Mouse (Mus musculus): ENCODE data around the gene Pih1d2. TPM values are rescaled to one million over a fixed set of nuclear protein-coding genes. Genes with fewer than 3 reads are reported as not detected.

The Pih1d2 gene
- 2.1 and 2.5 TPM in 2 replicates for polyA plus RNA-seq (2012; rRNA removed)

DNA sequence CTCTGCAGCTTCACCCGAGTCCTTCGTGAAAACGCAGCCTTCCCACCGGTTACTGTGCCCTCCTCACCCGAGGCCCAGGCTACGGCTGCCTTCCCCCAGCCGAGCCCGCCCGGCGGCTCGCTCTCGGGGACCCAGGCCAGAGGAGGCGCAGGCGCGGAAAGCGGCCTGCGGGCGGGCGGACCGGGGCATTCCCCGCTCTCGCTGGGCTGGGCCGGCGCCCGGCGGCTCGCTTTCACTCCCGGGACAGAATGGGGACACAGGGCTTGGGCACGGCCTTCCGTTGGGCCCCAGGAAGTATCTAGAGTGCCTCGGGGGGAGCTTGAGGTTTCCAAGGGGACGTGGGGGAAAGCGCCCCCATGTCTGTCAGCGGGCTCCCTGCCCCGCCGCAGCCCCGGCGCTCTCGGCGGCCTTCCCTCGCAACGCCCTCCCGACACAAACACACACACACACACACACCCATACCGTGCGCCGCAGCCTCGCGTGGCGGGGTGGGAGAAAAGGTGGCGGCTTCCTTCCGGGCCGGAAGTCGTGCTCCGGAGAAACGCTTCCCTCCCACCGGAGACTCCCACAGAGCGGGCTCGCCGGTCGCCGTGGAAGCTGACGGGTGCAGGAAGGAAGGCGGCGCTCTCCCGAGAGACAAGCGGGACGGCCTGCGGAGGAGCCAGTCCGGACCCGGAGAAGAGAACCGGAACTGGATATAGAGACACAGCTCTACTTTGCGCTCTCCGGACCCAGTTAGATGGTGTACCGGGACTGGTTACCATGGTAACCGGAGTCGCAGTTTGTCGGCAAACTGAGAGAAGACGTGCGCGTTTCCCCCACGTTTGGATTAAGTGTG is at the start of gene Pih1d2, which contains the start of gene Nkapd1:
Gene Pih1d2, plus strand, starts transcription at position 556 of the 838 bp plus-strand sequence.
Gene Nkapd1, minus strand, starts transcription at position 699 of the 838 bp plus-strand sequence.
- peak; percentile 83 for DNase-seq (ENCODE audit: low spot score)

DNA sequence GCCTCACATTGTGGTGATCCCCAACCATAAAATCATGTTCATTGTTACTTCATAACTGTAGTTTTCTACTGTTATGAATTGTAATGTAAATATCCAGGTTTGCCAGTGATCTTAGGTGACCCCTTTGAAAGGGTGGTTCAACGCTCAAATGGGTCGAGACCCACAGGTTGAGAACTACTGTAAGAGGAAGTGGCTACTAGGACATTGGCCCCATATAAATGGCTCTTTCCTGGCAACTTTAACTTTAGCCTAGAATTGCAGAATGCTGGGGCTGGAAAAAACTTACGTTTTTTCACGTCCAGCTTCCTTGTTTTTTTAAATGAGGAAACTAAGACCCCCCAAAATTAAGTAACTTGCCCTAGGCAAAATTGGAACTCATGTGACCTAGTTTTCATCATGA is 49.7 kb upstream of the Pih1d2 start:
- no peak for DNase-seq (ENCODE audit: low spot score)

DNA sequence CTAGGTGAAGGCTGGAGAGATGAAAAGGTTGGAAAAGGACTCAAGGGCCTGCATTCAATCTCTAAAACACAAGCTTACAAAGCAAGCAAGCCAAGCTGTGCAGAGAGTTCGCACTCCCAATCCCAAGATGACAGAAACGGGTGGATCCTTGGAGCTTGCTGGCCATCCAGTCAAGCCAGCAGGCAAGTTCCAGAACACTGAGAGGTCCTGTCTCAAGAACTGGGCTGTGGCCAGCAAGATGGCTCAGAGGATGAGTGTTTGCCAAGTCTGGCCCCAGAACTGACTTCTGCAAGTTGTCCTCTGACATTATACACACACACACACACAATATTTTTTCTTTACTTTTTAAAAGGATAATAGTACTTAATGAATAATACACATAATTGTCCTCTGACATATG is 49.2 kb upstream of the Pih1d2 start:
- no peak for DNase-seq (ENCODE audit: low spot score)

DNA sequence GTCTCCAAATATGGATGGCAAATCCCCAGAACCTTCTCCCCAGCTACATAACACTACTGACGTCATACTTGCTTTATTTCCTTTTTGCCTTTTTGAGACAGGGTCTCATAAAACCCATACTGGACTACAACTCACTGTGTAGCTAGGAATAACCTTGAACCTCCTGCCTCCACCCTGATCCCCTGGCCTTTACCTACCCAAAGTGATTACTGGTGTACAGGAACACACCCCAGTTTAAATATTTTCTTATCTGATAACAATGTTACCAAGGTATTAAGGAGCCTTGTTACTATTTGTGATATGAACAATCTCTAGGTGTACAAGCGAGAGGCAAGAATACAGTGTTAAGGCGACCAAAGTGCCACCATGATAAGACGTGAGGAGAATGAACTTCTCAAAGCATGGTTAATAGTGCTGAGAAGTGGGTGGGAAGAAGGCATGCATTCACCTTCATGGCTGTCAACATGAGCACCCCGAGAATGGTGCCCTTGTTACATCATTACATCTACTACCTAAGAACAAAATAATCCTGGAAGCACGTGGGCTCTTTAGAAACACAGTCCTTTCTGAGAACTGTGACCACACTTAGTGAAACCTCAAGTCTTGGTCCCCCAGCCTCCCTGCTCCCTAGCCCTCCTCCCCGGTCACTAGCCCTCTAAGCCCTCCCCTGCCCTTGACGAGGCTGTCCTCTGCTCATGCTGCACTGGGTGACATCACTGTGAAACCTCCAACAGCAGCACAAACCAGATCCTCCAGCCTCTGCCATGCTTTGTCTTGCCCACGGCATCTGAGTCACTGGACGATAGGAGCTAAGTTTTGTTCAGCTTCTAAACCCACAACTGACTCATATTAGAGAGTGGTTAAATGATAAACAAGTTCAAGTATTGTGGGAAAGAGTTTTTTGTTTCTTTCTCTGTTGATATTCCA is 47.3 kb upstream of the Pih1d2 start:
- no peak for DNase-seq (ENCODE audit: low spot score)

DNA sequence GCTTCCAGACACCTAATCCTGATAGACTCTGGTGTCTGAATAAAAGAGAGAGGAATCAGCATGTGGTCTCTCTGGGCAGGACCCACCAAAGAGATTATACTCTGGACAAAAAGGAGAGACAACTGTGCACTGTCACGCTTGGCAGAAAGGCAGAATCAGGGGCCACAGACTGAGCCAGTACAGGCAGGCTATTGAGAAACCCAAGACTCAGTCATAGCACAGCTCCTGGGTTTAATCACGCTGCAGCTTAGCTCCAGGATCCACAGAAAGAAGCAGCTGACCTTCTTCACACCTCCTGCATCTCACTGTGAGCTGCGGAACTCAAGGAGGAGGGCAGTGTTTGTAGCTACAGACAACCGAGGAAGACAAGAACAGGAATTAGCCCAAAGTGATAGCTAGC is 36.8 kb upstream of the Pih1d2 start:
- DNase-seq (ENCODE audit: low spot score), result no peak

DNA sequence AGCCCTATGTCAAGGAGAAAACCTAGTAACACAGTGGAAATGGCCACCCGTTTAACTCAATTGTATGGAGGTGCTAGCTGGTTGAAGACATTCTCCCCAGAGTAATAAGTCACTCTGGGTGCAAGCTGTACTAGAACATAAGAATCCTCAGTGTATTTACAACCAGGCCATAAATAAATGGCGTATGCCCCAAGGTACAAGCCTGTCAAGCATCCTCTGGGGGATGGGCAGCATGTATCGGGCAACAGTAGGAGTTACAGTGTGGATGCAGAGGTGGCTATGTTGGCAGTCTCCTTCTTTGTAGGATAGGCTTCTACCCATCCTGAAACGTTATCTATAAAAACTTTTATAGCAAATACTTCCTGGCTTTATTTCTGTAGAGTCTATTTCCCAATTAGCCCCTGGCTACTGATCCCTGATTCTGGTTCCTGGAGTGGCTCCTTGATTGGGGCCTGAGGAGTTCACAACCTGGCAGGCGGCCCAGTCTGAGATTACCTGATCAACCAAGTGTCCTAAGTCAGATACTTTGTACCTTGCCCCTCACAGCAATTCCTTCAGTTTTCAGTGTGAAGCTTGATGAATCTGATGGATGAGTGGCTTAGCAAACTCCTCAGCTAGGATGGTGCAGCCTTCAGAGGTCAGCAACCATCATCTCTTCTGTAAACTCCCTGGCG is 31.8 kb upstream of the Pih1d2 start:
- DNase-seq (ENCODE audit: low spot score), result no peak

DNA sequence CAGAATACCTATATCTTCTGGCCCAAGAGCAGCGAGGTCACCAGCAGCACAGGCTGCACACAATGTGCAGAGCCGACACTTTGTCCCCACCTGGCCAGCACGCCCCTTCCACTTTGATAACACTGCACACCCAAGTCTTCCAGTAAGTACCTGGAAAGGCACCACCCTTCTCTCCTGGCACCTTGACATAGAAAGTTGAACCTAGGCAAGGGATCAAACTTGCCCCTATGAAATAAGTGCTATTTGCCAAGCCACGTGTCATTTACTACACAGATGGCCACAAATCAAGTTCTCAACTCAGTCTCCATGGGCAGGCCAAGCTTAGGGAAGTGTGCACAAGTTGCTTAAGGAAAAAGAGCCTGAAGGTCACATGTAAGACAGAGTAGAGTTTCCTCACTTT is 30.2 kb upstream of the Pih1d2 start:
- no peak for DNase-seq (ENCODE audit: low spot score)

DNA sequence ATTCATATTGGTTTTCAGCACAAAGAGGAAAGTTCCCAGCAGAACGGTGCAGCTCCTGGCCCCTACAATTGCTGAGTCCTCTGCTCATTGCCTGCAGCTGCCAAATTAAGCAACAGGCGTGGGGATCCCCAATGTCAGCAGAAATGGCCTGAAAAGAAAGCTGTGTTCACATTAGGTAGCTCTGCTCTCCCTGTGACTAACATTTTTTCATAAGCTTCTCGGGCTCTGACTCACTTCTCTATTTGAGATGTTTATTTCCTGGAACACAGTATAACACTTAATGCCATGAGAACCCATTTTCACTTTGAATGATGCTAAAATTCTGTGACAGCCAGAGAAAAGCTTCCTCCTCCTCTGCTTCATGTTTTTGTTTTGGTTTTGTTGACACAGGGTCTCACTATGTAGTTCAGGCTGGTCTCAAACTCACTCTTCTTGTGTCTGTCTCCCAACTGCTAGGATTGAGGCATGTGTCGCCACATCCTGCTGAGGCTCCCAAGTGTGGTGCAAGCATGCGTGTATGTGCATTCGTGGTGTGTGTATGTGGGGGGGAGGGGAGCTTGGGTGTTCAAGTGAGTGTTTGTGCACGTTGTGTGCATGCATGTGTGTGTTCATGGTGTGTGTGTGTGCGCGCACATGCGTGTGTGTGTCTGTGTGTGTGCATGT is 26.1 kb upstream of the Pih1d2 start:
- DNase-seq (ENCODE audit: low spot score), result no peak

DNA sequence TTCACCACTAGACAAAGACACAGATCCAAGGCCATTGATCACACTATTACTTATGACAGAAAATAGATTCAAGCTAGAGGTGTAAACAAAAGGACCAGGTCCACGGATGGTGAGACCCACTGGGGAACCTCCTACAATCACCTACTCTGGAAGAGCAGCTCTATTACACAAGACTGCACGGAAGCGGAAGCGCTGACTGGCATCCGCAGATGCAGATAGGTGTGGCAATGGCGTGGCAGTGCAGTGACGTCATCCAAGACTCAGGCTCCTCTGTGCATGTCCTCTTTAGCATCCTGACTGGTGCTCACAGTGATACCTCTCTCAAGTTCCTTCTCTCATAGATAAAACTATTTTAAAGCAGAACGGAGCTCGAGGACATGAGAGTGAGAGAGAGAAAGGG is 24.2 kb upstream of the Pih1d2 start:
- DNase-seq (ENCODE audit: low spot score), result no peak

DNA sequence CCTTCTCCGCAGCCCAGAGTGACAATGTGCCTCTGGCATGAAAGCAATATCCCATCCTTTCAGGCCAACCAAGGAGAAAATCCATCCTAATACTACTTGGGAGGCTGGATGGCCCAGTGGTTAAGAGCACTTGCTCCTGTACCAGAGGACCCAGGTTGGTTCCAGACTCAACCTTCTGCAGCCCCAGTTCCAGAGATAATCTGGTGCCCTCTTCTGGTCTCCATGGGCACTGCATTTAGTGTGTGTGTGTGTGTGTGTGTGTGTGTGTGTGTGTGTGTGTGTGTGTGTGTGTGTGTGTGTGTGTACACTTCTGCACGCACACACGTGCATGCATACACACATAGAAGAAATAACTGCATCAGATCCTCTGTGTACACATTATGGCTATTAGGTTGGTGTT is 23.6 kb upstream of the Pih1d2 start:
- DNase-seq (ENCODE audit: low spot score), result no peak

DNA sequence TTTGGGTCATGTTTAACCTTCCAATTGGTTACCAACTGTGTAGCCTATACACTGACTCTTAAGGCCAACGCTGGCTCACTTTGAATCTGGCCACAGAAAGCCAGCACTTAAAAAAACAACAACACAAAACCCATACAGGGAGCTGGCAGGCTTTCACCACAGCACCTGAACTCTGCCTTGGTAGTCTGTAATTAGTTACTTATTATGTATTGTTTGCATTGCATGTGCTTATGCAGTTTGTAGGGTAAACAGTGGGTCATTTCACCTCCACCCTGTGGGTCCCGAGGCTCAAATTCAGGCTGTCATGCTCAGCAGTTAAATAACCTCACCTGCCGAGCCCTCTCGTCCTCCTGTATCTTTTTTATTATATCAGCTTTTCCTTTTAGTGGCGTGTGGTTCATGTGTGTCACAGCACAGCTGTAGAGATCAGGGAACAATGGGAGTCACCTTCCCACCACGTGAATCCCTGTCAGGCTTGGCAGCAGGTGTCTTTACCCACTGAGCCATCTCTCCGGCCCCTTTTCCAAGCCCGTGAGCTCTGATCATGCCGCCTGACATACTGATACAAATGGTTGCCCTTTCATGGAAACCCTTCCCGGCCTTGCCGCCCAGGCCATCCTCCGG is 22.2 kb upstream of the Pih1d2 start:
- no peak for DNase-seq (ENCODE audit: low spot score)

DNA sequence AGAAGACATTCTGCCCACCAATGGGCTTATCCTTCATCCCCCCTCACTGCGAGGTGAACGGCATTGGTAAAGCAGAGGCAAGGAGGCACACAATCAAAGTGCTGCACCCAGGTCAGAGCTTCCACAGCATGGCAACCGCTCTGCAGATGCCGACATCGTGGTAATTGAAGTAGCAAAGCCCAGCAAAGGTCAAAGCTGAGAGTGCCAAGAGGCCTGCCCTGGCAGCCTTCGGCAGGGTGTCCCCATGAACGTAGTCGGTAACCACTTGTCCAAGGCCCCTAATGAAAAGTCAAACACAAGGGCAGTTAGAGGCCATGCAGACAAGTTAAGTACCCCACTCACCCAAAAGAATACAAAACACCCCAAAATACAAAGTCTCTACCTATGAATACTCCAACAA is 20.1 kb upstream of the Pih1d2 start:
- DNase-seq (ENCODE audit: low spot score), result no peak

DNA sequence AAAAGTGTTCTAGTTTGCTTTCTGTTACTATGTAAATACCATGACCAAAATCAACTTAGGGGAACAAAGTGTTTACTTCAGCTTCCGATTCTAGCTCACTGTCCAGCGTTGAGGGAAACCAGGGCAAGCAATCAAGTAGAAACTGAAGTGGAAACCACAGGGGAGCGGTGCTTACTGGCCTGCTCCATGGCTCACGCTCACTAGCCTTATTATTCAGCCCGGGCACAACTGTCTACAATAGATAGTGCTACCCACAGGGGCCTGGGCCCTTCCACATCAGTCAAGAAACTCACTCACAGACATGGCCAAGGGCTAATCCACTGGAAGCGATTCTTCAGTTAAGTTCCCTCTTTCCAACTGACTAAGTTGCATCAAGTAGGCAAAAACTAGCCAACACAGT is 15.6 kb upstream of the Pih1d2 start:
- no peak for DNase-seq (ENCODE audit: low spot score)

DNA sequence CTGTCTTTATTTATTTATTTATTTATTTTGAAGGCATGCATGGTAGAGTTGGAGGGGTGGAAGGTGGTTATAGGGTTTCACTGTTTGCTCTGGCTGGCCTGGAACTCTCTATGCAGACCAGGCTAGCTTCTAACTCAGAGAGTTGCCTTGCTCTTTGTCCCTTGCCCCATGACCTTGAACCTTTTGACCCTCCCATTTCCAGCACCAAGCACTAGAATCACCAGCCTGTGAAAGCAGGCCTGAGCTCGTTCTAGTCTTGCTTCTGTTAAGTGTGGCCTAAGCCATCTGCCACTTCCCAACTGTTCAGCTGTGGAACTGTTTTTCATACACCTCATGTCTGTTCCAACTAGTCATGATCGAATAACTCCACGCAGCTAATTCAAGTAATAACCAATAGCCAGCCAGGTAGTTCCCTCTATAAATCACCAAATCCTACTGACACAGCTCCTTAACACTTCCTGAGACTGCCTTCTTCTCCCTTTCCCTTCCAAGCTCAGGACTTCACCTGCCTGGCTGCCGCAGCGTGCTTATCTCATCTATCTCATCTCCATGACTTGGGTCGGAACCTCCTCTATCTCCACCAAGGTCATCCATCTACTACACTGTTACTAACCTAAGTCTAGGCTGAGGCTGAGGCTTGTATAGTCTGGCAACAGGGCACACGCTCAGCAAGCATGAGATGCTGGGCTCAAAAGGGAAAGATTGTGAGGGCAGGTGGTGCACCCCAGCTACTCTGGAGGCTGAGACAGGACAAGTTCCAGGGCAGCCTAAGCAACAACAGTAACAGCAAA is 14.9 kb upstream of the Pih1d2 start:
- no peak for DNase-seq (ENCODE audit: low spot score)

DNA sequence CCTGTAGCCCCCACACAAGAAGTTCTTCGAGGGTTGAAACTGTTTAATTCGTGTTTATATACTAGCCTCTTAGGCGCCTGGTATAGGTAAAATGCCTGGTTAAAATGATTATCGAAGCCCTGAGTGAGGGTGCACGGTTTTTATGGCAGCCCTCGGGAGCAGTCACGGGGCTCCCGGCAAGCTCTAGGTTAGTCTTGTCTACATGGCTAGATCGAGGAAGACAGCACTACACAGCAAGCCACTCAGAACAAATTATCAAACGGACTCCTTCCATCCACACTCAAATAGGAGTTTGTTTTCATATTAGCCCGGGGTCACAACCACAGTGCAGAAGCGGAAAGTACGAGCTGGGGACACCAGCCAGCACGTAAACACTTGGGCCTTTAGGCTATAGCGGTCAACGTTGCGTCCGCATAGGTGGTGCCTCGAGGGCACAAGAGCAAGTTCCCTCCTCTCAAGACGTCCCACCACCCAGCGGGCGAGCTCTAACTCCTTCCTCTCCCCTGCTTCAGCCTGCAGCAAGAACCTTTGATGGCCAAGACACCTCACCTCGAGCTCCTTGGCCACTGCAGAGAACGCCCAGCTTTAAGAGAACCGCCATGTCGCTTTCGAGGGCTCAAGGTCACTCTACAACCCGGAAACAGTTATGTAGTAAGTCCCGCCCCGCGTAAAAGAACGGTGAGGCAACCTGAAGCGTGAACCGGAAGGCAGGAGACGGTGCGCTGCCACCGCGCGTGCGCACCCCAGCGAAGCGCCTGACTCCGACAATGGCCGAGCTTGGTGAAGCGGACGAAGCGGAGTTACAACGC is 13.7 kb upstream of the Pih1d2 start, which contains the start of the genes Sdhd and Timm8b:
Gene Sdhd, minus strand, starts transcription at position 624 of the 809 bp plus-strand sequence.
Gene Timm8b, plus strand, starts transcription at position 722 of the 809 bp plus-strand sequence.
- peak; percentile 89 for DNase-seq (ENCODE audit: low spot score)

DNA sequence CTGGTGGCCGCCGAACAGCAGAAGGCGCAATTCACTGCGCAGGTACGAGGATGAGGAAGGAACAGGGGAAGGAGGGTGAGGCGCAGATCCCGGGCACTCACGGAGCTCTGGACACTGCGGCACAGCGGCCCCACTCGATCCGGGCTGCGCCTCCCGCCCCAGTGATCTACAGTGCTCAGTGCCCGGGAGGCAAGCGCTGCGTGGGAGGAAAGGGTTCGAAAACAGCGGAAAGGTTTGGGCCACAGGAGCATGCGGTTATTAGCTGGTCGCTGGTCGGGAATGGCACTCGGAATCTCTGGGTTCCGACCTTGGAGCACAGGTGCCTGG is 13.2 kb upstream of the Pih1d2 start:
- no peak for DNase-seq (ENCODE audit: low spot score)

DNA sequence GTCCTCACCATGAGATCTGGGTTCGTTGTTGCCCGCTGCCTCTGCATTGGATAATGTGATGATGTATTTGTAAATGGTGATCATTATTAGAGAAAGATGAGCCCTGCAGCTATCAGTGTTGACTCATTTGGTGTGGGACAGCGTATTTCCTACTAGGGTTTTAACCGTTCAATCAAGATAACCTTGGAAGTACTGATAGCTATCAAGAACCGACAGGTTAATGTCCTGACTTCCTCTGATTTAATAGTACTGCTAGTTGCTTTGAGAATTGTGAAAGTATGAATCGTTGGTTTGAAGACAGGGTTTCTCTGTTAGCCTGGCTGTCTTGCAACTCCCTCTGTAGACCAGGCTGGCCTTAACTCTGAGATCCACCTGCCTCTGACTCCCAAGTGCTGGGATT is 12.8 kb upstream of the Pih1d2 start:
- DNase-seq (ENCODE audit: low spot score), result no peak

DNA sequence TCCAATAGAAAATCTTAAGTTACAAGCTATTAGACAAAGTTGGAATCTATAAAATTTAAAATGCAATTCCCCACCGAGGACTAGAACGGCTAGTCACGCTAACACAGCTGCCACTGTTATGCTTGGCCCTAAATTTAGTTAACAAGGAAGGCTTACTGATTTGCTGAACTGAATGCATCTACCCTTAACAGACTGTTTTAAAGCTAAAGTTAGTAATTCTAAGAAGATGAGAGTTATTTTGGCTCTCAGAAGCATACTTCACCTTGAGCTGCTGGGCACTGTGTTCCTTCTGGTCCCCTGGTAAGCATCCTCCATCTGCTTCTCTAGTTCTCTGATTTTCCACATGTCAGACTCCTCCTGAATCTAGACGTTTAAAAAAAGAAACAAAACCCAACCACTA is 5.0 kb upstream of the Pih1d2 start:
- no peak for DNase-seq (ENCODE audit: low spot score)

DNA sequence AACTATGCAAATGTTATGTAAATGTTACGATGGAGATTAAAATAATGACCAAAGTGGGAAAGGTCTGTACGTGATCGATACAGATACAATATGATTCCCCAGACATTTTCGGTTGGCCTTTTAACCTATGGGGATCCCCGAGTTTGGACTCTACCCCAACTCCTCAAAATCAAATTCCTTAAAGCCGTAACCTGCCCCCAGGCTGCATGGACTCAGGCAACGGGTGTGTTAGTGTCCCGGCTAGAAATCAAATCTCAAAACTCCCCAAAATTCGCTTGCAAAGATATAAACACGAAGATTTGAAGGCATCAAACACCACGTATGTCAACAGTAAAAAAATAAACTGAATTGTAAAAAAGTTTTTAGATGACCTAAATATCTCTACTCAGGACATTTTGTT is 960 bp upstream of the Pih1d2 start:
- DNase-seq (ENCODE audit: low spot score), result no peak

Measured in urinary bladder, adult 2 months (tissue).